Mouse (Mus musculus): ENCODE data around the gene Runx1.

Runx1 gene

DNA sequence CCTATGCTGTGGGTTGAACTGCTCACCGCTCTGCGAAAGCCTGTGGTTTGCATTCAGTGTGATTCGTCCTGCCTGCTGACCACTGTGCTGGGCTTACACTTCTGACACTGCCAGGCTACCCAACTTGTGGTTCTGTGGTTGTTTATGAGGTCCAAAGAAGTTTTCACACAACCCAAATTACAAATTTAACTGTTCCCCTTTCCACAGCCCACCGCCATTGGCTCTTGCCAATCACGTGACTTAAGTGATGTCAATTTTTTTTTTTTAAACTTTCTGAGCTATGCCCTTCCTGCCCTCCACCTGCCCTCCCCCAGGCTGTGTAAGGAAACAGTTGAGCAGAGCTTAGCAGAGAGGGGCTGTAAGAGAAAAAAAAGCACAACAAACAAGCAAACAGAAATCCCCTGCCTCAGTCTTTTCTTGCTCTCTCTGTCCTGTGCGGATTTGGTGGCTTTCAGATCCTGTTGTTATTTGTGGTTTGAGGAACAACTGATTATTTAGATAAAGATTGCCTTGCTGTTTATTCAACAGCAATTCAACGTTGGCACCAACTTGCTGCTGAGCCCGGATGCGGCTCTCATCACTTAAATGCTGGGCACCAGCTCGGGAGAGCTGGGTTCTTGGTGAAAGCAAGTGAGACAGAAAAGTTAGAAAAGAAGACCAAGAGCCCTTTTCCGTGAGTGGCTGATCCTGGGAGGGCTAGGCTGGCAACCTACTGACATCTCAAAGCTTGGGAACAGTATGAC, at the start of gene Runx1:
Runx1 (minus strand) TSS at position 242 of the 743 bp plus-strand sequence.
- DNase-seq, result no peak

DNA sequence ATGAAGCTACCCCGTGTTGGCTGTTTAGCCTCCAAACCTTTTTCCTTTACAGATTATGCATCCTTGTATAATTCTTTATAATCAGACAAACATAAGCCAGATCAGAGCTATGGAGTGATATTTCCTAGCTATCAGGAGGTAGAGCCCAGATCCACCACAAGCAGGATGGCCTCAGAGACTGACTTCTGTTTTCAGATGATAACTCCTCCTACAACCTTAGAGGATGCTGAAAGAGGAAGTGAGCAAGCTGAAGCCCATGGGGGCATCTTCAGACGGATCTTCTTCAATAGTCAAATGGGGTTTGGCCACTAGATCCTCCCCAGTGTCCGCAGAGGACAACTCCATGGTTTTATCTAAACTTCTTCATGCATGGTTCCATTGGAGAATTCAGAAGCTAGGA, 48.1 kb upstream of the Runx1 start:
- DNase-seq, result no peak

DNA sequence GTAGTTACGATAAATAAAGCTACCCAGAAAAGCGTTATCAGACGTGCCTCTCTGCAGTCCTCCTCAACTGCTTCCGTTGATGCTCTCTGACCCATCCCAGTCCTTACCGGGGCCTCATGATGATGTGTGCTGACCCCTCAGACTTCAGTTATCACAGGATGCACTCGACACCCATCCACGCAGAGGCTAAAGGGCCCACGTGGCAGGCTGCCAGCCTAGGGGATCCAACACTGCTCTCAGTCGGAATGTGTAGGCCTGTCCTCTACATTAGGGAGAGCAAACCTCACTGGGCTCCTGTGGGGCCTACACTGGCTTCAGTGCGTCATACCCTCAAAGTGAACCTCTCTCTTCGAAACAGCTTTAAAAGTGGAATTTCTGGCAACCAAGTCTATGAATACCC, 45.8 kb upstream of the Runx1 start:
- DNase-seq, result no peak

DNA sequence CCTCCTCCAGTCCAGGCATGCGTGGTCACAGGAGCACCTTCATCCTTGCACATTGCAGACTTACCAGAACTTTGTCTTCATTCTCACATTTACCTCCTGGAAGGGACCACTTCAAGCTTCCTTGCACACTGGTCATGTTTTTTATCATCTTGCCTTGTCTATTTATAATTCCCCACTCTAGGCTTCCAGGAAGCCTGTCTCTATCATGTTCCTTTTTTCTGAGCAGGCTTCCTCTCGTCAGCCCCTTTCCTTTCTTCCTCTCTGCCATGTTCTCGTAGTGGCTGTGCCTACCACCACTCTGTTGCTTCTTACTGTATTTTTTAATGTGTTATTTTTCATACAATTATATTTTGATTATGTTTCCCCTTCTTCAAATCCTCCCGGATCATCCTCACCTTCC, 42.6 kb upstream of the Runx1 start:
- DNase-seq, result no peak

DNA sequence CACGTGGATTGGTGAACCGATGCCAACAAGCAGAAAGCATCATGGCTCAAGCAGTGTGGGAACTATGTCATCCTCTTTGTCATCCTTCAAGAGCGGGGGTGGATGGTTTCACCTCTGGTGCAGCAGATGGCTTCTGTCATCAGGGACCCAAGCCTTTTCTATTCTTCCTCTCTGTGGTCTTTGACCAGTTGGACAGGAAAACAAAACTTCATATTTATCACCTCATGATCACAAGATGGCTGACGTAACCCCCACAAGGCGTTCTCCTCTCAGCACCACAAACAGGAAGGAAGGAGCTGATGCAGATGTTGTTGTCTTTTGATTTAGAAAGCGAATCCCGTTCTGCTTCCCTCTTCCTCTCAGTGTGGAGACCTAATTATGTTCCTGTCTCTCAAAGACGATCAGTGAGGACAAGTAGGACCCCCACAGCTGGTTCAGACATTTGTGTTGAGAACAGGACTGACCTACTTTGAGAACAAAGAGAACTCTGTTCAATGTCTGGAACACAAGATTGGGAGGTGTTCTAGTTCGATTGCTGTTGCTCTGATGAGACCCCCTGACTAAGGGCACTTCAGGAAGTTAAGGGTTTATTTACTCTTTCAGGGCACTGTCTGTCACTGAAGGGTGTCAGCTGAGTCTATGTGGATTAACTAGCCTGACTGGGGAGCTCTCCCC, 41.4 kb upstream of the Runx1 start:
- no peak for DNase-seq

DNA sequence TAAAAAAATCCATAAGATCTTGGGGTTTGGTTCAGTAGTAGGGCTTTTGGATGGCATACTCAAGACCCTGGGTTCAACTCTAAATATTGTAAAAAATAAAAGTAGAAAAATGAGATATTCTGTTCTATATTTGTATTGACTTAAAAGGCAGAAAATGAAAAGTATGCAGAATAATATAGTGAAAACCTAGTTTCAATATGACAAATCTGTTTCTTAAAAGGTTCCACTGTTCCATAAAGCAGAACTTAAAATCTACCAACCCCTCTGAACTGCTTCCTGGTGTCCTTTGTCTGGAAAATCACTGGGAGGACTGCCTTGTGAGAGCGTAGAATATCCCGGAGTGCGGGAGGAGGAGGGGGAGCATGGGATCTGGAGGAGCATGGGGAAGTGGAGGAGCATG, 39.4 kb upstream of the Runx1 start:
- DNase-seq, result no peak

DNA sequence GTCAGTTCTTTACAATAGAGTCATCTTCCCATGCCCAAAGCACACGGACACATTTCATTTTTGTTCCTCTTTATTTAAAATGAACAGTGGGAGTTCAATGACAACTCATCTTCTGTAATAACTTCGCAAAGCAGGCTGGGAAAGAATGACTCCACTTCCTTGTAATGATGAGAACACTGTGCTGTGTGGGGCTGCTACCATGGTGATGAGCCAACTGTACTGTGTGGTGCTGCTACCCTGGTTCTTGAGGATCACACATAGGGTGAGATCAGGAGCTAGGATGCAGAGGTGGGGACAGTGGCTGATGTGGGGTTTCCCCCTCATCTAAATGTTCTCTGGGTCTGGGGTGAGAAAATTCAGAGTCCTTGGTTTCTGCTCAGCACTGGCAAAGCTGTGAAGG, 38.2 kb upstream of the Runx1 start:
- DNase-seq, result no peak

DNA sequence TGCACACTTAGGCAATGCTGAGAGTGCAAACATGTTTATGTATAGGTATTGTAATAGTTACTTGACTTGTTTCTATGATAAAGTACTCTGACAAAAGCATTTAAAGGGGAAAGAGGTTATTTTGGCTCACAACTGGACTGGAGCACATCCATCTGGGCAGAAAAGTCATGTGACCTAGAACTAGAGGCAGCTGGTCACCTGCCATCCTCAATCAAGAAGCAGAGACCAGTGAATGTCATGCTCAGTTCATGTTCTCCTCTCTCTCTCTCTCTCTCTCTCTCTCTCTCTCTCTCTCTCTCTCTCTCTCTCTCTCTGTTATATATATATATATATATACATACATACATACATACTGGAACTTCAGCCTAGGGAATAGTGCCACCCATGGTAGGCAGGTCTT, 37.2 kb upstream of the Runx1 start:
- DNase-seq, result no peak

DNA sequence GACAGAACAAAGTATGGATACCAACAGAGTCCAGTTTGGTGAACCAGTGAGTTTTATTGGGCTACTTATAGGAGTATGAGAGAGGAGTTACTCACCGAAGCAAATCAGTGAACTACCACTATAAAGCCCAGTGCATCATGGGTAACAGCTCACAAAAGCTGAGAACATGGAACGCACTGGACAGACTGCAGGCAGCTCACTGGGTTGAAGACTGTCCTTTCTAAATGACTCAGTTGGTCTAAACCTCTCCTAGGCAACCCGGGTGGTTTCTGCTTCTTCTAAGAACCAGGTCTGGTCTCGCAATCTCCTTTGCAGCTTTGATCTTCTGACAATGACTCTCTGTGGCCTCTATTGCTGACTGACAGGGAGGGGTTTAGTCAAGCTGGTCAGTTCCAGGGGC, 36.5 kb upstream of the Runx1 start:
- no peak for DNase-seq

DNA sequence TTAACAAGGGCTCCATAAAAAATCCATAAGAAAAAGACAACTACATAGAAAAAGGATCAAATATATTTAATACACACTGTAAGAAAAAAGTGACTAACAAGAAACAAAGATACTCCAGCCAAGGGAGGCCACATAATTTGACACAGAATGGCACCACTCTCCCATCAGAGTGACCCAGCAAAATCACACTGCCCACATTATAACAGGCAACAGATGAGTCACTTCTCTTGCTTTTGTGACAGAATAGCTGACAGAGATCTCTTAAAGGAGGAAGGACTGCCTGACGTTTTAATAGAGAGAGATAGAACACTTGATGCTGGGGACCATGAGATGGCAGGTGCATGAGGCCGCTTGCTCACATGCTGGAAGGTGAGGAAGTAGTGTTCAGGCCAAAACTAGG, 35.6 kb upstream of the Runx1 start:
- DNase-seq, result no peak

DNA sequence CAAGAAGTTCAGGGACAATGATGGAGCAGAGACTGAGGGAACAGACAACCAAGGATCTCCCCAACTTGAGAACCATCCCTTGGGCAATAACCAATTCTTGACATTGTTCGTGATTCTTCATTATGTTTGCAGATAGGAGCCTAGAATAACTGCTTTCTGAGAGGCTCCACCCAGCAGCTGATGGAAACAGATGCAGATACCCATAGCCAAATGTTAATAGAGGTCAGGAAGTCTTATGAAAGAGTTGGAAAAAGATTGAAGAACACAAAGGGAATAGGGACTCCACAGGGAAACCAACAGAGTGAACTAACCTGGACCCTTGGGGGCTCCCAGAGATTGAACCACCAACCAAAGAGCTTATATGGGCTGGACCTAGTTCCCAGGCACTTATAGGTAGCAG, 34.7 kb upstream of the Runx1 start:
- no peak for DNase-seq

DNA sequence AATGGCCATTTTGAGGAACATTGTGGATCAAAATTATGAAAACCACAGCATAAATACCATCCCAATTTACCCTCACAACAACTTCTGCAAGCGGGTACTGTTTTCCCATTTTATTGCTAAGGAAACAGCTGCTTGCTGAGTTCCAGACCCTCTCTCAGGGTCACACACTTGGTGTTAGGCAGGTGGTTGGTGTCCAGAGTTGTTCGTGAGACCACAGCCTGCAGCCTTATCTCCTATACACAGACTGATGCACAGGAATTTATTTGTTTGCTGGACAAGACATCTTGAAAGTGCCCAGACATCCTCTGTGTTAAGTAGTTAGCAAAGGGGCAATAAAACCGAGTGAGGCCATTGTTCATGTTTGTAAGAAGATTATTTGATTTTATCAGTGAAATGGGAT, 30.8 kb upstream of the Runx1 start:
- DNase-seq, result no peak

DNA sequence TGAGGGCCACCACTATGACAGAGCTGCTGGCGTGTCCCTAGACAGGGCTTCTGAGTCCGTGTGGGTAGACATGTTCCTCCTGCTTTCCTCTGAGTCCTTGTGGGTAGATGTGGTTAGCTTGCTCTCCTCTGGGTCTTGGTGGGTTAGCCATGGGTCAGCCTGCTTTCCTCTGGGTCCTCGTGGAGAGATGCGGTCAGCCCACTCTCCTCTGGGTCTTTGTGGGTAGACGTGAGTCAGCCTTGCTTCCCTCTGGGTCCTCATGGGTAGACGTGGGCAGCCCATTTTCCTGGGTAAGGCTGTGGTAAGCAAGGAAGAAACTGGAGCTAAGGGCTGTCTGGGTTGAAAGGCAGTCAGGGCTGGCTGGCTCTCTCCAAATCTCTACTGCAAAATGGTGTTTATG, 26.3 kb upstream of the Runx1 start:
- no peak for DNase-seq

DNA sequence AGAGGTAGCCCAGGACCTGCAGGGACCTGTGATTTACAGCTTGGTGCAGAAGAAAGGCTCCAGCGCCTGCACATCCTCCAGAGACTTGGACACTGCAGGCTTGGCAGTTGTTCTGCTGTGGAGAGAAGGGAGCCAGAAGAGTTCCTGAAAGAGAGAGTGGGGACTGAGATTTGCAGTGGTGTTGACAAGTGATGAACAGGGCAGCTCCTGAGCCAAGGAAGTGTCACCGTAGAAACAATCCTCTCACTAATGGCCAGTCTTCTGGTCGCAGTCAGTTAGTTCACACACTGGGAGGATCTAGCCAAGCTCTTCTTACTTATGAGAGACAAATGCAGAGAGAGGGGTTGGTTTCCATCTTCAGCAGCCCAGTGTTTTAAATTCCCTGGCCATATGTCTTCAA, 24.5 kb upstream of the Runx1 start:
- DNase-seq, result no peak

DNA sequence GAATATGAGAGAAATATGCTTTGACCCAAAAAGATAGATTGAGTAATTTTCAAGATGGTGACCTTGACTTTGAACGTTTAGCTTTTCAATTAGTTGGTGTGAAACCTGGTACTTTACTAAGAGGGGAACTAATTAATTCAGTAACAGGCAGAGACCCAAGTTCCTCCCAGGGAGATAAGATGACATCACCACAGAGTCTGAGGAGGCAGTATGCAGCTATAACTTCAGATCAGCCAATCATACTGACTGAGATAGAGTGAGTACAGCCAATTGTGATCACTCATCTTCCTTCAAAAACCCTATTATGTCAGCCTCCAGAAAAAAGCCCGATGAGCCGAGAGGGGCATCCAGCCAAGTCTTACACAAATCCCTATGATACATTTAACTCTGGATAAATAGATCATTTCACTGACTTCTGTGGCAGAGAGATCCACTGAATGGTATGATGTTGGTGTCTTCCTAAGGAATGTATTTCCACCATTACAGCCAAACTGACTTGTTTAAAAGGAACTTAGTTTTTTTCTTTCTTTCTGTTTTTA, 21.9 kb upstream of the Runx1 start:
- no peak for DNase-seq

DNA sequence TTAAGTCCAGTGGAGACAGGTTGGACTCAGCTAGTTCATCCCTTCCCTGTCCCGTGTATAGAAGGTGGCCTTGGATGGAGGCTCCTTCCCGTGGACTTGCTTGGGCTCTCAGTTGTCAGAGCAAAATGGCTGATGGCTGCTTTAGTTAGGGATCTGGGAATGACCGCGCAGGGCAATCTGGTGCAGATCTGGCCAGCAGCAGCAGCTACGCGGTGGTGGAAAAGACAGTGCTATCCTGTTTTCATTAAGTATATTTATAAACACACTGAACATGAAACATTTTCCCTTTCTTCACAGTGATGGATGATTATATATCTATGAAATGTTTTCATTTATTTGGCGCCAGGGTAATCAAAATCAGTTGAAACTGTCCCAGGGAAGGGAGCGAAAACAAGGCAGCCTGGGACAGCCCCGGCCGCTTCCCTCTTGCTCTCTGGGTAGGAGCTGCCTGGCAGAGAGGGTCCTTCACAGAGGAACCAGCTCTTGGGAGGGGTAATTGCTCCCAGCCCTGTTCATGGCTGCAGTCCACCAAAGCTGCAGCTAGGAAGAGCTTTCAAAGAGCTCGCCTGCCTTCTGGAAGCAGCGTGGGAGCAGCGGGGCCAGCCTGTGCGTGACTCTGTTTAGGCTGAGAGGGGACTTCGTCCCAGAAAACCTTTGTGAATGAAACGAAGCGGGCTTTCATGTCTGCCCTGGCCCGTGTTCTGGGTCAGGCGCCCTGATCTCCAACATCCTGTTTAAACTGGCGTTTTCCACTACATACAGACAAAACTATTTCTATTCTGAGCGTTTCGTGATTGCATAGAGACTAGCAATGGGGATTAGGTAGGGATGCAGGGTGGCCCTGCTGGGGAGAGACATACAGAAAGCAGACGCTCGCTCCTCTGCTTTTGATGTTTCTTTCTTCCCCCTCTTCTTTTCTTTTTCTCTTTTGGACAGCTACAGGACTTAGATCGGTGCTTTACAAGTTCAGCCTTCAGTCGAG, 19.6 kb upstream of the Runx1 start:
- no peak for DNase-seq

DNA sequence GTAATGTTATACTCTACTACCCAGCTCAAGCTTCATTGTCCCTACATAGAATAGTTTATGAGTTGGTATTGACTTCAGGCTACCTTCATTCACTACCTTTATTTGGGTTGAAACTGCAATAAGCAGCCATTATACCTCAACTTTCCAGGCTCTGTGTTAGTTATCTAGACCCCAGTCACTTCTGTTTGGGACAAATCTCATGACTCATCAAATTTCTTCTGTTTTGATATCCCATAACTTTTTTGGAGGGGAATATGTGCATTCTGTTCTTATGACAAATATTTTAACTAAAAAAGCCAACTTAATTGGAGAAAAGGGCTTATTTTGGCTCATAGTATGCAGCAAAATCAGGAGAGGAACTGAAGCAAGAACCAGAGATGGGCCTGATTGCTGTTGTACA, 12.8 kb upstream of the Runx1 start:
- DNase-seq, result no peak

DNA sequence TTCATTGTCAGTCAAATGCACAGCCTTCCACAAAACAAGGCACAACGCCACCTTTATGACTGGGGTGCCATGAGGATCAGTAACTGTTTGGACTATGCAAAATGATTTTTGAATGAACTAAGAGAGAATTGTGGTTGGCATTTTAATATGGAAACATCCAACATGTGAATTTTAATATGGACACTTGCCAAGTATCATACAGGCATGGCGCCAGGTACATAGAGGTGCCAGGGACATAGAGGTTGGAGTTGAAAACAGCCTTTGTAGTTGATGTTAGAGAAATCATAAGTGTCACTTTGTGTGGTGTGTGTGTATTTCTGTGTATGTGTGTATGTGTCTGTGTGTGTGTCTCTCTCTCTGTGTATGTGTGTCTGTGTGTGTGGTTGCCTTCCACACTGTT, 5.4 kb upstream of the Runx1 start:
- DNase-seq, result no peak

DNA sequence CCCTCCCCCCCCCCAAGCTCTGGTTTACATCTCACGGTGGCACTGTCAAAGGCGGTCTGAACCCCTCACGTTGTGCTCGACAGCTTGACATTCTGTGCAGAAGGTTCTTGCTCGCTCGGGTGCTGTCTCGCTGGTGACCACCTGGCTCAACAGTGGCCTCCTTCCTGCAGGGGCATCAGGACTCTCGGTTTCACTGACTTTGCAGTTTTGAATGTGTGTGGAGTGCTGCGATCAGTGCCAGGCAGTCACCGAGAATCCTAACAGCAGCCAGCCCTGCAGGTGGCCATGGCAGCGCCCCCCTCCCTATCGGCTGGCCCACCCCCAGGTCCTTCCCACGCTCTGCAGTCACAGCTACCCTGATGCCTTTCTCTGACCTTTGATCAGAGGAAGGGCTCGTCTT, 4.5 kb upstream of the Runx1 start:
- no peak for DNase-seq

DNA sequence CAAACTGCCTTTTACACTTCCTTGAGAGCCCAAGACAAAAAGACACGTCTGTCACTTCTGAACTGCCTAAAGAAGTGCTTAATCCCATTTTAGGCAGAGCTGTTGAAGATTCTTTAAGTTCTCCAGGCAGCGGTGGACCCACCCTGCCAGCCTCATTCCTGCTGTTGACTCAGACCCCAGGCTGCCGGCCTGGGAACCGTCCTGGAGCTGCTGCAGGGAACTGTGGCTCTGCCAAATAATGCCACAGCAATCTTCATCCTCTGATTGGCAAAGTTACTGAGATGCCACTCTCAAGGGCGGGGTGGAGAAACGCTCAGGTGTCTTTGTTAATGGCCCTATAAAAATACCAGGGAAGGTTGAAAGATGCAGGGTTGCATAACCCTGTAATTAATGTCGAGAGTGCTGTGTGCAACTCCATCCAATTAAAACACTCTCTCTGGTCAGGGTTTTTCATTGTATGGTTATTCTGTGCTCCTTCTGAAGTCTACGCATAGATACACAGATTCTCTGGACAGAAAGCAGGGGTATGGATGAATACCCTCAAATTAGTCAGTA, 2.4 kb upstream of the Runx1 start:
- DNase-seq, result no peak

DNA sequence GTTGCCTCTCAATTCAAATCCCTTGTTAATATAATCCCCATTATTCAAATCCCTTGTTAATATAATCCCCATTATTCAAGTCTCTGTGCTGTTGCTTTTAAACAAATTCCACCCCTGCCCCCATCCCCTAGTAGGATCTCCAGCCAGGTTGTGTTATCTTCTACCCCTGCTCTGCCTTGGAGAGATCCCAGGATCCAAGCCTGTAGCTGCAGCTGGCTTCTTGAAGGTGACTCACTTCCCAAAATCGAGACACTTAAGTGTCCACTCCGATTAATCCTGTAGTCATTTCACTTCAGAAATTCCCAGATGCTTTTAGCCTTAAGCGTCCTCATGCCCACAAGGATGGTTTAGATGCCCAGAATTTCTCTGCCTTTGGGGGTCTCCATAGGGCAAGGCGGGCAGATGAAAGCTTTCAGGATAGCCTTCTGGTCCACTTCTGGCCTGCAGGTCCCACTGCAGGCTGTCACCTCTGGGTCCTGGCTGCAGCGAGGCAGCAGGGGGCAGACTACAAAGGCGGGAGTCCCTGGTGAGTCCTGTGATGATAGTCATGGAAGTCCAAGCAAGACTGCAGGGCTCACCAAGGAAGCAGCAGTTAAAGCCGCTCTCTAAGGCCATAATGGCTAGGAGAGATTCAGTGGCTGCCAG, 1.8 kb upstream of the Runx1 start:
- DNase-seq, result no peak

DNA sequence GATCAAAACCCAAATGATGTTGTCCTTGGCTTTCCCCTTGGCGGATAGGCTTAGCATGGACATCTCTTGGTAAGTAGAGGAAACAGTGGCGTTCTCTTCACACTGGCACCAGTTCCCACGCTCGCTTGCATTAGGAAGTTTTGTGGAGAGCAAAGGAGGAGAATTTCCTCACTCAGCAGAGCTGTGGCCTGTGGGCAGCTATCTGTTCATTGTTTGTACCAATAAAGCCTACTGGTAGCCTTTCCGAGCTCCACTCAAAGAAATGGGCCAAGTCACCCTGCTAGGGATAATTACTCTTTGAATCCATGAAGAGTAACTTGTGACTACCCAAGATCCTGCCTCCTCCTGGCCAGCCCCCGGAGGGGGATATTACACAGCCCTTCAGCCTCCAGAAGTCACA, 734 bp upstream of the Runx1 start:
- DNase-seq, result no peak

All from cerebellum, adult 9-11 months (tissue).